Mouse (Mus musculus) spleen, adult 2 months (tissue): Measurements from ENCODE around the gene Heatr5a.

Experiments used
- CTCF ChIP-seq: fragments of 200-500 bp; IDR thresholded peaks from 2 replicates; pipeline ENCODE4 v1.5.1; 2011; ENCODE audit warnings: mild to moderate bottlenecking, inconsistent platforms; ENCODE audit not compliant: insufficient read depth, insufficient read length, insufficient replicate concordance; ENCODE audit errors: extremely low read depth
- POLR2A ChIP-seq: fragments of 200-500 bp; IDR thresholded peaks from 2 replicates; pipeline ENCODE4 v1.6.1; 2011; ENCODE audit warnings: low read depth, low read length, inconsistent platforms

DNA sequence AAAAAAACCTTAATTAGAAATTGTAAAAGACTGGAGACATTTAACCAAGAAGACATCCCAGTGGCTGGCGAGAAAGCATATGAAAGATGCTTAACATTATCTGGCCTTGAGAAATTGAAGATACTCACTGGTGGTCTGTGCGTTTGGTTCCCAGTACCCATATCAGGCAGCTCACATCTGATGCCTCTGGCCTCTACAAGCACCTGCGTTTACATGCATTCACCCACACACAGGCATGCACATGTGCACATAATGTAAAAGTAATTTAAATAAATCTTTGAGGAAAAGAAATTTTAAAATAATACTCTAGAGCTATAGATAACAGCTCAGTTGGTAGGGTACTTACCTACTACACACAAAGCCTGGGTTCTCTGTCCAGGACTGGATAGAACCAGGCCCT lies 139.8 kb downstream of the Heatr5a start:
- TF ChIP-seq CTCF (no peak), POLR2A (no peak)
